Mouse (Mus musculus): Measurements from ENCODE around the gene Egr4.

- TF ChIP-seq TAL1 (IDR thresholded peaks at IDR 0.05; ENCODE audit: low read length) (no peak), GATA1 (IDR thresholded peaks at IDR 0.05; ENCODE audit: low read length) (no peak)
These were observed 49.0 kb upstream of the Egr4 start for GRCm38 (mm10) chr6:85562374-85562773.

All from erythroblast, embryonic 14.5 days (primary cell).